Mouse (Mus musculus): ENCODE measurements around the gene Tmie.

GRCm38 (mm10) chr9:110909371-110909967, 29.6 kb upstream of the Tmie start:
- TF ChIP-seq CTCF (IDR thresholded peaks at IDR 0.05; ENCODE audit: low read depth, low read length) (no peak), POLR2A (IDR thresholded peaks at IDR 0.05; ENCODE audit: insufficient read depth, low read length) (no peak)

Measured in ES-Bruce4 (cell line).